Mouse (Mus musculus): ENCODE measurements around the gene Ppdpf. TPM values are rescaled to one million over a fixed set of nuclear protein-coding genes. Genes with fewer than 3 reads are reported as not detected.

Gene Ppdpf
- polyA plus RNA-seq (2015; fragmentation: Nextera tagmentation; extraction: Ambion mirVana) = 92.8 and 101 TPM in 2 replicates

- peak within 1 kb of the TSS; percentile 88 for H3K9ac ChIP-seq
- H3K27me3 ChIP-seq = no peaks in the 10 kb centered on the region
- H3K36me3 ChIP-seq = no peaks in the 10 kb centered on the region
- H3K27ac ChIP-seq = peak within 1 kb of the TSS; percentile 86
- peaks cover 28% of the 10 kb centered on the region for H3K4me1 ChIP-seq (replicated peaks)
- DNase-seq (peak; percentile 97), ATAC-seq (ENCODE audit: low read depth) (peak; percentile 98)
- peak within 1 kb of the TSS; percentile 82 for H3K4me3 ChIP-seq (replicated peaks)
- H3K4me2 ChIP-seq = peak within 1 kb of the TSS; percentile 98
- no peaks in the 10 kb centered on the region for H3K9me3 ChIP-seq (replicated peaks)
- WGBS (ENCODE audit: insufficient replicate concordance) = under 1% methylated on average over 64 of the region's 64 CpGs
These were observed at the start of gene Ppdpf for GRCm38 (mm10) chr2:181187121-181188000. Ppdpf (plus strand) TSS chr2:181187247.

GRCm38 (mm10) chr2:181139641-181140193 lies 47.3 kb upstream of the Ppdpf start:
- Histone ChIP-seq H3K4me3 (replicated peaks) (no peak overlapping the region), H3K27ac (no peak overlapping the region), H3K9ac (no peak overlapping the region), H3K9me3 (replicated peaks) (no peaks in the 10 kb centered on the region), H3K27me3 (peaks cover 53% of the 10 kb centered on the region), H3K4me1 (replicated peaks) (no peaks in the 10 kb centered on the region), H3K36me3 (no peaks in the 10 kb centered on the region), H3K4me2 (no peak overlapping the region)
- ATAC-seq (ENCODE audit: low read depth) = no peak
- 76% methylated on average over 5 of the region's 5 CpGs for WGBS (ENCODE audit: insufficient replicate concordance)
- DNase-seq = no peak

GRCm38 (mm10) chr2:181142703-181143135 lies 44.3 kb upstream of the Ppdpf start:
- peaks cover 51% of the 10 kb centered on the region for H3K27me3 ChIP-seq
- H3K9ac ChIP-seq = no peak overlapping the region
- H3K27ac ChIP-seq = no peak overlapping the region
- H3K4me2 ChIP-seq = no peak overlapping the region
- H3K4me1 ChIP-seq (replicated peaks) = peaks cover under 1% of the 10 kb centered on the region; the same call in 1 of the 2 replicates
- H3K4me3 ChIP-seq (replicated peaks) = no peak overlapping the region
- 49% methylated on average over 8 of the region's 8 CpGs for whole genome bisulfite sequencing (ENCODE audit: insufficient replicate concordance)
- ATAC-seq (ENCODE audit: low read depth) (no peak), DNase-seq (no peak)
- no peaks in the 10 kb centered on the region for H3K36me3 ChIP-seq
- no peaks in the 10 kb centered on the region for H3K9me3 ChIP-seq (replicated peaks)

- 33% methylated on average over 2 of the region's 2 CpGs for WGBS (ENCODE audit: insufficient replicate concordance)
- H3K4me1 ChIP-seq (replicated peaks) = peaks cover 4% of the 10 kb centered on the region; the same call in 1 of the 2 replicates
- no peak overlapping the region for H3K27ac ChIP-seq
- peaks cover 51% of the 10 kb centered on the region for H3K27me3 ChIP-seq
- H3K36me3 ChIP-seq = no peaks in the 10 kb centered on the region
- H3K4me2 ChIP-seq = no peak overlapping the region
- no peak overlapping the region for H3K9ac ChIP-seq
- no peak for ATAC-seq (ENCODE audit: low read depth)
- no peak overlapping the region for H3K4me3 ChIP-seq (replicated peaks)
- no peaks in the 10 kb centered on the region for H3K9me3 ChIP-seq (replicated peaks)
- DNase-seq = no peak
These were observed 43.4 kb upstream of the Ppdpf start for GRCm38 (mm10) chr2:181143509-181144276.

GRCm38 (mm10) chr2:181144675-181145074 lies 42.4 kb upstream of the Ppdpf start:
- H3K9me3 ChIP-seq (replicated peaks) = no peaks in the 10 kb centered on the region
- 50% methylated on average over 2 of the region's 2 CpGs for WGBS (ENCODE audit: insufficient replicate concordance)
- H3K27ac ChIP-seq = no peak overlapping the region
- no peak for ATAC-seq (ENCODE audit: low read depth)
- H3K4me1 ChIP-seq (replicated peaks) = peaks cover 4% of the 10 kb centered on the region; the same call in 1 of the 2 replicates
- no peak overlapping the region for H3K9ac ChIP-seq
- no peak overlapping the region for H3K4me2 ChIP-seq
- no peaks in the 10 kb centered on the region for H3K36me3 ChIP-seq
- H3K4me3 ChIP-seq (replicated peaks) = no peak overlapping the region
- peaks cover 58% of the 10 kb centered on the region for H3K27me3 ChIP-seq
- DNase-seq = no peak

GRCm38 (mm10) chr2:181146976-181147545 lies 40.0 kb upstream of the Ppdpf start:
- Histone ChIP-seq H3K9ac (no peak overlapping the region), H3K9me3 (replicated peaks) (no peaks in the 10 kb centered on the region), H3K27ac (no peak overlapping the region), H3K4me2 (peak overlapping the region; percentile 64; the same call in 1 of the 2 replicates), H3K27me3 (peaks cover 77% of the 10 kb centered on the region), H3K4me1 (replicated peaks) (peaks cover 4% of the 10 kb centered on the region; the same call in 1 of the 2 replicates), H3K4me3 (replicated peaks) (no peak overlapping the region), H3K36me3 (no peaks in the 10 kb centered on the region)
- DNase-seq (no peak), ATAC-seq (ENCODE audit: low read depth) (no peak)
- WGBS (ENCODE audit: insufficient replicate concordance) = 34% methylated on average over 4 of the region's 4 CpGs

- Histone ChIP-seq H3K4me2 (peak overlapping the region; percentile 64), H3K27ac (no peak overlapping the region), H3K27me3 (peaks cover 77% of the 10 kb centered on the region), H3K9me3 (replicated peaks) (no peaks in the 10 kb centered on the region), H3K36me3 (no peaks in the 10 kb centered on the region), H3K4me1 (replicated peaks) (peaks cover 4% of the 10 kb centered on the region; the same call in 1 of the 2 replicates), H3K9ac (no peak overlapping the region), H3K4me3 (replicated peaks) (peak overlapping the region; percentile 45)
- no peak for ATAC-seq (ENCODE audit: low read depth)
- under 1% methylated on average over 60 of the region's 61 CpGs for WGBS (ENCODE audit: insufficient replicate concordance)
- DNase-seq = no peak
These were observed 39.3 kb upstream of the Ppdpf start for GRCm38 (mm10) chr2:181147546-181148317.

GRCm38 (mm10) chr2:181148318-181148955 lies 38.6 kb upstream of the Ppdpf start:
- no peak for ATAC-seq (ENCODE audit: low read depth)

GRCm38 (mm10) chr2:181150281-181150680 lies 36.8 kb upstream of the Ppdpf start:
- Histone ChIP-seq H3K9ac (no peak overlapping the region), H3K4me3 (replicated peaks) (no peak overlapping the region), H3K4me2 (no peak overlapping the region), H3K27ac (no peak overlapping the region), H3K9me3 (replicated peaks) (no peaks in the 10 kb centered on the region), H3K27me3 (peaks cover 83% of the 10 kb centered on the region), H3K36me3 (no peaks in the 10 kb centered on the region), H3K4me1 (replicated peaks) (peaks cover 4% of the 10 kb centered on the region; the same call in 1 of the 2 replicates)
- ATAC-seq (ENCODE audit: low read depth) (no peak), DNase-seq (no peak)
- WGBS (ENCODE audit: insufficient replicate concordance) = 54% methylated on average over 6 of the region's 6 CpGs

More at GRCm38 (mm10) chr2:181148318-181148955, 38.6 kb upstream of the Ppdpf start:
- peaks cover 79% of the 10 kb centered on the region for H3K27me3 ChIP-seq
- H3K4me2 ChIP-seq = peak overlapping the region; percentile 64
- H3K36me3 ChIP-seq = no peaks in the 10 kb centered on the region
- H3K4me1 ChIP-seq (replicated peaks) = peaks cover 4% of the 10 kb centered on the region; the same call in 1 of the 2 replicates
- no peak overlapping the region for H3K9ac ChIP-seq
- no peak for DNase-seq
- H3K9me3 ChIP-seq (replicated peaks) = no peaks in the 10 kb centered on the region
- 11% methylated on average over 28 of the region's 31 CpGs for WGBS (ENCODE audit: insufficient replicate concordance)
- no peak overlapping the region for H3K27ac ChIP-seq
- H3K4me3 ChIP-seq (replicated peaks) = 0 out of 2 replicates have a peak overlapping the region, but pooled peaks have one; percentile 45

GRCm38 (mm10) chr2:181152701-181153100 lies 34.3 kb upstream of the Ppdpf start:
- H3K27me3 ChIP-seq = peaks cover 84% of the 10 kb centered on the region
- WGBS (ENCODE audit: insufficient replicate concordance) = 82% methylated on average over 17 of the region's 17 CpGs
- ATAC-seq (ENCODE audit: low read depth) = no peak

More at GRCm38 (mm10) chr2:181152701-181153100, 34.3 kb upstream of the Ppdpf start:
- Histone ChIP-seq H3K9ac (no peak overlapping the region), H3K4me1 (replicated peaks) (peaks cover 4% of the 10 kb centered on the region; the same call in 1 of the 2 replicates), H3K9me3 (replicated peaks) (no peaks in the 10 kb centered on the region), H3K27ac (no peak overlapping the region), H3K36me3 (no peaks in the 10 kb centered on the region), H3K4me3 (replicated peaks) (no peak overlapping the region), H3K4me2 (no peak overlapping the region)
- no peak for DNase-seq

All from liver, embryonic 13.5 days (tissue).